Mouse (Mus musculus) lung, embryonic 16.5 days (tissue): ENCODE measurements around the gene Lsm4. TPM values are rescaled to one million over a fixed set of nuclear protein-coding genes. Genes with fewer than 3 reads are reported as not detected.

Experiments
- ATAC-seq: fragments of 200-750 bp; cut with Nextera tagmentation; 2 replicates; pipeline ENCODE4 v1.8.0; 2017; ENCODE audit warnings: low read depth, mild to moderate bottlenecking, moderate library complexity
- H3K27ac ChIP-seq: fragments of 300-500 bp; sonication (generic); 2 replicates; pipeline ENCODE4 v1.5.1; 2014; ENCODE audit warnings: mild to moderate bottlenecking, control low read depth, low read length
- H3K27me3 ChIP-seq: fragments of 300-500 bp; sonication (generic); 2 replicates; pipeline ENCODE4 v1.6.1; 2014; ENCODE audit warnings: low read depth, low read length, mixed read lengths; ENCODE audit not compliant: control insufficient read depth, insufficient read depth
- H3K36me3 ChIP-seq: fragments of 300-500 bp; sonication (generic); 2 replicates; pipeline ENCODE4 v1.6.1; 2014; ENCODE audit warnings: low read length; ENCODE audit not compliant: control insufficient read depth, insufficient read depth
- H3K4me1 ChIP-seq: fragments of 300-500 bp; sonication (generic); replicated peaks from 2 replicates; pipeline ENCODE4 v1.6.1; 2014; ENCODE audit warnings: low read length, mixed read lengths; ENCODE audit not compliant: control insufficient read depth, insufficient read depth
- H3K4me2 ChIP-seq: fragments of 300-500 bp; sonication (generic); 2 replicates; pipeline ENCODE4 v1.6.1; 2014; ENCODE audit warnings: low read depth, low read length, control low read depth
- H3K4me3 ChIP-seq: fragments of 300-500 bp; sonication (generic); 2 replicates; pipeline ENCODE4 v1.5.1; 2014; ENCODE audit warnings: mild to moderate bottlenecking, low read length, control low read depth
- H3K9ac ChIP-seq: fragments of 300-500 bp; sonication (generic); 2 replicates; pipeline ENCODE4 v1.6.1; 2014; ENCODE audit warnings: low read length, control low read depth
- H3K9me3 ChIP-seq: fragments of 300-500 bp; sonication (generic); 2 replicates; pipeline ENCODE4 v1.6.1; 2016; ENCODE audit warnings: low read length; ENCODE audit not compliant: control insufficient read depth
- WGBS: fragments of 180-500 bp; shearing (Covaris S2); extraction: QIAGEN DNeasy Blood & Tissue Kit; methylation state at CpG from one replicate; pipeline ENCODE4 v1.1.7; 2014; 5-methylcytosine and 5-hydroxymethylcytosine counted together
- polyA plus RNA-seq: library from polyadenylated mRNA; unstranded; fragments of >200 nt; fragmentation: Nextera tagmentation; extraction: Ambion mirVana; gene quantifications from 2 replicates; pipeline ENCODE4 v1.2.1, GENCODE M21; 2015

Gene Lsm4
- polyA plus RNA-seq, 1 experiment from 2014 or later = 214 TPM

DNA sequence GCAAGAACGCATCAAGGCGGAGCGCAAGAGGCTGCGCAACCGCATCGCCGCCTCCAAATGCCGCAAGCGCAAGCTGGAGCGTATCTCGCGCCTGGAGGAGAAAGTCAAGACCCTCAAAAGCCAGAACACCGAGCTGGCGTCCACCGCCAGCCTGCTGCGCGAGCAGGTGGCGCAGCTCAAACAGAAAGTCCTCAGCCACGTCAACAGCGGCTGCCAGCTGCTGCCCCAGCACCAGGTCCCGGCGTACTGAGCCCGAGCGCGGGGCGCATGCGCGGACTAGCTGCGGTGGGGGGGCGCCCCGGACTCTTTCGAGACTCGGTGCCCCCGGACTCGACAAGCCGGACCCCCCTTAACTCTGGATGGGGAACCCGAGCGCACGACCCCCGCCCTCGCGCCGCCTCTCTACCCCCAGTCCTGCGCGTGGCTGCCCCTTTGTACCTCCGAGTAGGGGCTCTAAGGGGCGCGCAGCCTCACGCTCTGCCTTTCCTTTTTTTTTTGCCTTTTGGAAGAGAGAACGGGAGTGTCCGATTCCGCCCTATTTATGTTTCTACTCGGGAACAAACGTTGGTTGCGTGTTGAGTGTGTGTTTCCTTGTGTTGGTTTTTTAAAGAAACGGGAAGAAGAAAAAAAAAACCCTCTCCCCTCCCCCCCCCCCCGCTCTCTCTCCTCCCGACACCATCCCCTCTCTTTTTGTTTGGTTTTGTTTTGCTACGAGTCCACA, 26.9 kb downstream of the Lsm4 start:
- peak overlapping the region; percentile 99 for H3K9ac ChIP-seq
- H3K4me3 ChIP-seq = peak overlapping the region; percentile 95
- under 1% methylated on average over 59 of the region's 59 CpGs for WGBS
- H3K4me2 ChIP-seq = peak overlapping the region; percentile 82
- peaks cover 6% of the 10 kb centered on the region; the same call in 1 of the 2 replicates for H3K36me3 ChIP-seq
- peaks cover 46% of the 10 kb centered on the region for H3K4me1 ChIP-seq
- peak; percentile 15; the same call in 1 of the 2 replicates for ATAC-seq
- H3K27me3 ChIP-seq = no peaks in the 10 kb centered on the region
- H3K9me3 ChIP-seq = no peaks in the 10 kb centered on the region
- H3K27ac ChIP-seq = peak overlapping the region; percentile 97

DNA sequence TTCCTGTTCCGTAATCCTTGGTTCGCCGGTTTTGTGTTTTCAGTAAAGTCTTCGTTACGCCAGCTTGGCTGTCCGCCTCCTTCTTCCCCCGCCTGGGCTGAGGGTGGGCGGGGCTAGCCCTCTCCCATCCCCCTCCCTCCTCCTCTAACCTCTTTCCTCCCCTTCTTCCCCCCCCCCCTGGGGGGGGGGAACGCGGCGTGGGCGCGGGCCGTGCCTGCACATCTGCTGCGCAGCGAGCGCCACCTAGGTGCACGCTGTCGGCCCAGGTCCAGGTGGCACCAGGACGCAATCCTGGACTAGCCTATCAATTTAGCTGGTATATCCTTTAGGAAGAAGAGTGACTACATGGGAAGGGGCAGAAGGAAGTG, 27.5 kb downstream of the Lsm4 start:
- Histone ChIP-seq H3K9me3 (no peaks in the 10 kb centered on the region), H3K27ac (peak overlapping the region; percentile 97), H3K27me3 (no peaks in the 10 kb centered on the region), H3K4me2 (peak overlapping the region; percentile 82), H3K4me1 (peaks cover 41% of the 10 kb centered on the region), H3K36me3 (peaks cover 6% of the 10 kb centered on the region; the same call in 1 of the 2 replicates), H3K9ac (peak overlapping the region; percentile 99), H3K4me3 (peak overlapping the region; percentile 95)
- peak; percentile 5 for ATAC-seq
- WGBS = under 1% methylated on average over 20 of the region's 20 CpGs

GRCm38 (mm10) chr8:70701048-70701981, 28.3 kb downstream of the Lsm4 start:
- Histone ChIP-seq H3K4me1 (peaks cover 33% of the 10 kb centered on the region), H3K36me3 (peaks cover 6% of the 10 kb centered on the region; the same call in 1 of the 2 replicates), H3K9ac (peak overlapping the region; percentile 56), H3K4me2 (peak overlapping the region; percentile 82), H3K4me3 (peak overlapping the region; percentile 95), H3K9me3 (no peaks in the 10 kb centered on the region), H3K27me3 (no peaks in the 10 kb centered on the region), H3K27ac (peak overlapping the region; percentile 10)
- 49% methylated on average over 10 of the region's 10 CpGs for WGBS
- ATAC-seq = no peak

DNA sequence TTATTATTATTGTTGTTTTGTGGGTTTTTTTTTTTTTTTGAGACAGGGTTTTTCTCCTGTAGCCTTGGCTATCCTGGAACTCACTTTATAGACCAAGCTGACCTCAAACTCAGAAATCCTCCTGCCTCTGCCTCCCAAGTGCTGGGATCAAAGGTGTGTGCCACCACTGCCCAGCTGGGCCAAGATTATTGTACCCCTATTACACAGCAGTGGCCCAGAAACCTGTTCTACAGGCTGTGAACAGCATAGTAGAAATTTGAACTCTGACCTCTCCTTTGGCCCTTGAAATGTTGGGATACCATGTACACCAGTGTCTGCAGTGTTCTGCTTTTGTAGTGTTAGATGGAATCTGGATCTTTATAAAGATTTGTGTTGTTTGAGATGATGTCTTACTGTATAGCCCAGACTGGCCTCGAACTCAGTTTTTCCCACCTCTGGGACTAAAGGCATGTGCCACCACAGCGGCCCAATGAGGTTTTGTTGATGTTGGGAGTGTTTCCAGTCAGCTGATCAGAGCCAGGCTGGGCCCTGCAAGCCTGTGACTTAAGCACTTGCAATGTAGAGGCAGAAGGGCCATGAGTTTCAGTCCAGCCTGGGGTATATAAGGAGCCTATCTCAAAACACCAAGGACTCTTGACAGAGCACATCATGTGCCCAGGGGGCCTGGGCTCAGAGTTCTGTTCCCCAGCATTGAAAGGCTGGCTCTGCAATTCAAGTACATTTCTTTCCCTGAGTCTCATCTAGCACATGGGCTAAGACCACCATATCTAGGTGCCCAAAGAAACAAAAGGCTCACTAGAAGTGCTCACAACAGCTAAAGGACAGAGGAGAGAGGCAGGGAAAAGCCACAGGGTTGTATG, 29.2 kb downstream of the Lsm4 start:
- ATAC-seq = no peak
- no peak overlapping the region for H3K27ac ChIP-seq
- H3K9ac ChIP-seq = no peak overlapping the region
- H3K9me3 ChIP-seq = no peaks in the 10 kb centered on the region
- 69% methylated on average over 2 of the region's 2 CpGs for WGBS
- no peaks in the 10 kb centered on the region for H3K27me3 ChIP-seq
- H3K4me1 ChIP-seq = peaks cover 24% of the 10 kb centered on the region
- peaks cover 6% of the 10 kb centered on the region; the same call in 1 of the 2 replicates for H3K36me3 ChIP-seq
- no peak overlapping the region for H3K4me2 ChIP-seq
- H3K4me3 ChIP-seq = no peak overlapping the region

DNA sequence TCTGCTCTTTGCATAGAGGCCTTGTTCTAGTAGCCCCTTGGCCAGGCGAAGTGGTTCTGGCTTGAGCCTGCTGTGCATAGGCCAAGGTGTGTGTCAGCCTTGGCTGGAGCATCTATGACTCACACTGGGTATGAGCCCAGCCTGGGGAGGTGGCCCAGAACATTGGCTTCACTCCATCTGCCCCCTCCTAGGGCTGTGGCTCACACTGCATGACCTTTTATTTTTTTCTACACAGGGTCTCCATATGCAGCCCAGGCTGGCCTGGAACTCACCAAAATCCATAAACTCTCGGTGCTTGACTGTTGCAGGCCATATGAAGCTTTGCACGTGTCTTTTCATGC, 29.8 kb downstream of the Lsm4 start:
- H3K4me2 ChIP-seq = no peak overlapping the region
- no peaks in the 10 kb centered on the region for H3K27me3 ChIP-seq
- ATAC-seq = no peak
- no peak overlapping the region for H3K9ac ChIP-seq
- H3K36me3 ChIP-seq = peaks cover 6% of the 10 kb centered on the region; the same call in 1 of the 2 replicates
- H3K4me1 ChIP-seq = peaks cover 18% of the 10 kb centered on the region
- H3K27ac ChIP-seq = no peak overlapping the region
- H3K4me3 ChIP-seq = no peak overlapping the region
- 66% methylated on average over 3 of the region's 3 CpGs for WGBS
- no peaks in the 10 kb centered on the region for H3K9me3 ChIP-seq

- H3K4me2 ChIP-seq = no peak within 1 kb of the TSS
- peaks cover 6% of the 10 kb centered on the region; the same call in 1 of the 2 replicates for H3K36me3 ChIP-seq
- no peak within 1 kb of the TSS for H3K9ac ChIP-seq
- 86% methylated on average over 3 of the region's 3 CpGs for WGBS
- no peaks in the 10 kb centered on the region for H3K27me3 ChIP-seq
- H3K27ac ChIP-seq = no peak within 1 kb of the TSS
- ATAC-seq = no peak
- H3K4me3 ChIP-seq = no peak within 1 kb of the TSS
- H3K9me3 ChIP-seq = no peaks in the 10 kb centered on the region
- H3K4me1 ChIP-seq = peaks cover 14% of the 10 kb centered on the region
Observed at GRCm38 (mm10) chr8:70703287-70703686, 30.2 kb downstream of the Lsm4 start, which contains the start of gene Iqcn. Iqcn (plus strand) TSS chr8:70703457.

DNA sequence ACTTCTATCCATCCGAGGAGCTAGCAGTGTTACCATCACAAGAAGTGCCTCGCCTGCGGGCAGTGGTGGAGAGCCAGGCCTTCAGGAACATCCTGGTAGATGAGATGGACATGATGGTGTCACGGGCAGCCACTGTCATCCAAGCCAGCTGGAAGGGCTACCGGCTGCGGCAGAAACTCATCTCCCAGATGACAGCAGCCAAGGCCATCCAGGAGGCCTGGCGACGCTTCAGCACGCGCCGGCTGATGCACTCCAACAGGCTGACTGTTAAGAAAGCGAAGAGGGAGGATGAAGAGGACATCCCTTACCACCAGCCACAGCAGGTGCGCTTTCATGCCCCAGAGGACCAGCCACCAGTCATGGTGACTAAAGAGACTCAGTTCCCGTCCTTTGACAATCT, 35.2 kb downstream of the Lsm4 start:
- Histone ChIP-seq H3K9ac (no peak overlapping the region), H3K27me3 (no peaks in the 10 kb centered on the region), H3K4me1 (no peaks in the 10 kb centered on the region), H3K9me3 (no peaks in the 10 kb centered on the region), H3K4me2 (no peak overlapping the region), H3K36me3 (no peaks in the 10 kb centered on the region), H3K4me3 (no peak overlapping the region), H3K27ac (no peak overlapping the region)
- ATAC-seq = no peak
- 85% methylated on average over 14 of the region's 14 CpGs for WGBS

DNA sequence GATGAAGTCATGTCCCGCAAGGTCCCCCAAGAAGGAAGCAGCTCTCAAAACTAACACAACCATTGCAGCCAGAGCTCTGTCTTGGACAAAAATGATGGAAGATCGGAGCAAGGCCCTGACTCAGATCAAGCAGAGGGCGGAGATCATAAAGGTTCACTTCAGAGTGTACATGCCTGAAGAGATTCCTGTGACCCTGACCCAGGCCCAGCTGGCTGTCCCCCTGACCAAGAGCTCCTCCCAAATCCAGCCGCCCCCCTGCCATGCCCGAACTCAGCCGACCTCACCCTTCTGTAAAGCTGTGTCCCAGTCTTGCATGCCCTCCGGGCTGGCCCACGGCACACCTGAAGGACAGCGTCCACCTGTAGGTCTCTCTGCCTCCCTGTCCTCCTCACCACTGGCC, 36.7 kb downstream of the Lsm4 start:
- Histone ChIP-seq H3K27me3 (no peaks in the 10 kb centered on the region), H3K36me3 (no peaks in the 10 kb centered on the region), H3K27ac (no peak overlapping the region), H3K9me3 (no peaks in the 10 kb centered on the region), H3K9ac (no peak overlapping the region), H3K4me1 (no peaks in the 10 kb centered on the region), H3K4me3 (no peak overlapping the region), H3K4me2 (no peak overlapping the region)
- WGBS = 84% methylated on average over 9 of the region's 9 CpGs
- no peak for ATAC-seq
